Mouse (Mus musculus) liver, embryonic 15.5 days (tissue): ENCODE results near the gene Mapk1. TPM values are rescaled to one million over a fixed set of nuclear protein-coding genes. Genes with fewer than 3 reads are reported as not detected.

ENCODE experiments used
- ATAC-seq: fragments of 200-750 bp; cut with Nextera tagmentation; 2 replicates; pipeline ENCODE4 v1.8.0; 2017; ENCODE audit warnings: moderate number of reproducible peaks, mild to moderate bottlenecking, moderate library complexity; ENCODE audit not compliant: insufficient read depth
- H3K27ac ChIP-seq: fragments of 300-500 bp; sonication (generic); replicated peaks from 2 replicates; pipeline ENCODE4 v1.5.1; 2015; ENCODE audit warnings: mild to moderate bottlenecking, inconsistent platforms
- H3K27me3 ChIP-seq: fragments of 300-500 bp; sonication (generic); 2 replicates; pipeline ENCODE4 v1.6.1; 2015; ENCODE audit warnings: mild to moderate bottlenecking, inconsistent platforms
- H3K36me3 ChIP-seq: fragments of 300-500 bp; sonication (generic); replicated peaks from 2 replicates; pipeline ENCODE4 v1.6.1; 2015; ENCODE audit warnings: moderate library complexity, mild to moderate bottlenecking, inconsistent platforms
- H3K4me1 ChIP-seq: fragments of 300-500 bp; sonication (generic); replicated peaks from 2 replicates; pipeline ENCODE4 v1.6.1; 2015; ENCODE audit warnings: inconsistent platforms
- H3K4me2 ChIP-seq: fragments of 300-500 bp; sonication (generic); 2 replicates; pipeline ENCODE4 v1.6.1; 2015; ENCODE audit warnings: moderate library complexity, mild to moderate bottlenecking, inconsistent platforms
- H3K4me3 ChIP-seq: fragments of 300-500 bp; sonication (generic); replicated peaks from 2 replicates; pipeline ENCODE4 v1.5.1; 2015; ENCODE audit warnings: mild to moderate bottlenecking, inconsistent platforms
- H3K9ac ChIP-seq: fragments of 300-500 bp; sonication (generic); 2 replicates; pipeline ENCODE4 v1.6.1; 2015; ENCODE audit warnings: moderate library complexity, mild to moderate bottlenecking, inconsistent platforms
- H3K9me3 ChIP-seq: fragments of 300-500 bp; sonication (generic); replicated peaks from 2 replicates; pipeline ENCODE4 v1.6.1; 2016; ENCODE audit warnings: inconsistent platforms
- WGBS: fragments of 180-500 bp; shearing (Covaris S2); methylation state at CpG from one replicate; pipeline ENCODE4 v1.1.7; 2015; ENCODE audit warnings: mixed read lengths; ENCODE audit not compliant: insufficient replicate concordance; 5-methylcytosine and 5-hydroxymethylcytosine counted together
- polyA plus RNA-seq: library from polyadenylated mRNA; unstranded; fragments of >200 nt; fragmentation: Nextera tagmentation; extraction: Ambion mirVana; gene quantifications from 2 replicates; pipeline ENCODE4 v1.2.1, GENCODE M21; 2015

The Mapk1 gene
- polyA plus RNA-seq = 80.3 and 82.0 TPM in 2 replicates

GRCm38 (mm10) chr16:16983131-16983533 is at the start of gene Mapk1:
Gene Mapk1 (plus strand): TSS chr16:16983382.
- Histone ChIP-seq H3K36me3 (peaks cover 12% of the 10 kb centered on the region), H3K27ac (peak within 1 kb of the TSS; percentile 91), H3K4me1 (peaks cover 28% of the 10 kb centered on the region), H3K4me2 (peak within 1 kb of the TSS; percentile 90), H3K4me3 (peak within 1 kb of the TSS; percentile 99), H3K27me3 (no peaks in the 10 kb centered on the region), H3K9ac (peak within 1 kb of the TSS; percentile 94), H3K9me3 (no peaks in the 10 kb centered on the region)
- WGBS = under 1% methylated on average over 35 of the region's 35 CpGs
- ATAC-seq = peak; percentile 93

- 55% methylated on average over 9 of the region's 9 CpGs for WGBS
Observed at GRCm38 (mm10) chr16:16939543-16939942, 43.6 kb upstream of the Mapk1 start.

GRCm38 (mm10) chr16:16941078-16941477 is 42.1 kb upstream of the Mapk1 start:
- H3K36me3 ChIP-seq = no peaks in the 10 kb centered on the region
- H3K27me3 ChIP-seq = no peaks in the 10 kb centered on the region
- ATAC-seq = no peak
- H3K4me1 ChIP-seq = no peaks in the 10 kb centered on the region
- no peak overlapping the region for H3K4me3 ChIP-seq
- H3K27ac ChIP-seq = no peak overlapping the region
- H3K9ac ChIP-seq = no peak overlapping the region
- WGBS = 67% methylated on average over 2 of the region's 2 CpGs
- H3K4me2 ChIP-seq = no peak overlapping the region
- no peaks in the 10 kb centered on the region for H3K9me3 ChIP-seq

More at GRCm38 (mm10) chr16:16939543-16939942, 43.6 kb upstream of the Mapk1 start:
- no peaks in the 10 kb centered on the region for H3K36me3 ChIP-seq
- no peaks in the 10 kb centered on the region for H3K9me3 ChIP-seq
- no peak overlapping the region for H3K4me2 ChIP-seq
- H3K27me3 ChIP-seq = no peaks in the 10 kb centered on the region
- H3K4me3 ChIP-seq = no peak overlapping the region
- no peak for ATAC-seq
- H3K9ac ChIP-seq = no peak overlapping the region
- no peak overlapping the region for H3K27ac ChIP-seq
- no peaks in the 10 kb centered on the region for H3K4me1 ChIP-seq

- Histone ChIP-seq H3K9ac (no peak overlapping the region), H3K4me1 (no peaks in the 10 kb centered on the region), H3K9me3 (no peaks in the 10 kb centered on the region), H3K36me3 (no peaks in the 10 kb centered on the region), H3K4me3 (no peak overlapping the region), H3K27ac (no peak overlapping the region), H3K27me3 (no peaks in the 10 kb centered on the region), H3K4me2 (no peak overlapping the region)
- ATAC-seq = no peak
- WGBS = 25% methylated on average over 5 of the region's 5 CpGs
Observed at GRCm38 (mm10) chr16:16958575-16958974, 24.6 kb upstream of the Mapk1 start.

GRCm38 (mm10) chr16:16959907-16960306 is 23.3 kb upstream of the Mapk1 start:
- Histone ChIP-seq H3K27me3 (no peaks in the 10 kb centered on the region), H3K27ac (no peak overlapping the region), H3K36me3 (no peaks in the 10 kb centered on the region), H3K9me3 (no peaks in the 10 kb centered on the region), H3K4me2 (no peak overlapping the region), H3K4me1 (no peaks in the 10 kb centered on the region; the same call in 1 of the 2 replicates), H3K4me3 (no peak overlapping the region), H3K9ac (no peak overlapping the region)
- WGBS = 70% methylated on average over 6 of the region's 6 CpGs
- no peak for ATAC-seq

GRCm38 (mm10) chr16:16965149-16965548 is 18.0 kb upstream of the Mapk1 start:
- no peak overlapping the region for H3K27ac ChIP-seq
- 17% methylated on average over 1 of the region's 1 CpGs for WGBS
- H3K4me3 ChIP-seq = no peak overlapping the region
- H3K27me3 ChIP-seq = no peaks in the 10 kb centered on the region
- no peak overlapping the region for H3K9ac ChIP-seq
- no peaks in the 10 kb centered on the region for H3K36me3 ChIP-seq
- no peak overlapping the region for H3K4me2 ChIP-seq
- ATAC-seq = peak; percentile 49
- peaks cover 7% of the 10 kb centered on the region; the same call in 1 of the 2 replicates for H3K4me1 ChIP-seq
- H3K9me3 ChIP-seq = no peaks in the 10 kb centered on the region

GRCm38 (mm10) chr16:16966290-16966689 is 16.9 kb upstream of the Mapk1 start:
- no peak overlapping the region for H3K9ac ChIP-seq
- no peaks in the 10 kb centered on the region for H3K27me3 ChIP-seq
- H3K4me2 ChIP-seq = no peak overlapping the region
- no peak overlapping the region for H3K27ac ChIP-seq
- H3K4me1 ChIP-seq = peaks cover 7% of the 10 kb centered on the region; the same call in 1 of the 2 replicates
- H3K9me3 ChIP-seq = no peaks in the 10 kb centered on the region
- ATAC-seq = no peak
- H3K4me3 ChIP-seq = no peak overlapping the region
- H3K36me3 ChIP-seq = no peaks in the 10 kb centered on the region

GRCm38 (mm10) chr16:16978061-16978460 is 5.1 kb upstream of the Mapk1 start:
- WGBS = 63% methylated on average over 3 of the region's 3 CpGs
- Histone ChIP-seq H3K36me3 (no peaks in the 10 kb centered on the region), H3K27ac (no peak overlapping the region), H3K4me3 (no peak overlapping the region), H3K4me1 (peaks cover 4% of the 10 kb centered on the region), H3K4me2 (no peak overlapping the region), H3K9me3 (no peaks in the 10 kb centered on the region), H3K27me3 (no peaks in the 10 kb centered on the region), H3K9ac (no peak overlapping the region)
- ATAC-seq = no peak

- Histone ChIP-seq H3K4me3 (no peak overlapping the region), H3K36me3 (no peaks in the 10 kb centered on the region), H3K4me2 (no peak overlapping the region), H3K9ac (no peak overlapping the region), H3K9me3 (no peaks in the 10 kb centered on the region), H3K27ac (no peak overlapping the region), H3K4me1 (peaks cover 4% of the 10 kb centered on the region), H3K27me3 (no peaks in the 10 kb centered on the region)
- no peak for ATAC-seq
- WGBS = 21% methylated on average over 2 of the region's 2 CpGs
Observed at GRCm38 (mm10) chr16:16978765-16979164, 4.4 kb upstream of the Mapk1 start.

GRCm38 (mm10) chr16:16982636-16983035 is 546 bp upstream of the Mapk1 start:
- Histone ChIP-seq H3K9me3 (no peaks in the 10 kb centered on the region), H3K4me3 (peak overlapping the region; percentile 99), H3K4me2 (peak overlapping the region; percentile 90), H3K36me3 (peaks cover 10% of the 10 kb centered on the region), H3K9ac (peak overlapping the region; percentile 94), H3K4me1 (peaks cover 25% of the 10 kb centered on the region), H3K27ac (peak overlapping the region; percentile 24; the same call in 1 of the 2 replicates), H3K27me3 (no peaks in the 10 kb centered on the region)
- WGBS = 20% methylated on average over 2 of the region's 2 CpGs
- no peak for ATAC-seq

- Histone ChIP-seq H3K4me3 (peak overlapping the region; percentile 99), H3K9me3 (no peaks in the 10 kb centered on the region), H3K9ac (peak overlapping the region; percentile 94), H3K27ac (peak overlapping the region; percentile 91), H3K27me3 (no peaks in the 10 kb centered on the region), H3K4me2 (peak overlapping the region; percentile 90), H3K36me3 (peaks cover 18% of the 10 kb centered on the region), H3K4me1 (peaks cover 31% of the 10 kb centered on the region)
- under 1% methylated on average over 75 of the region's 75 CpGs for WGBS
- peak; percentile 72 for ATAC-seq
Observed at GRCm38 (mm10) chr16:16983534-16984422, 596 bp downstream of the Mapk1 start.
